Mouse (Mus musculus) layer of hippocampus, postnatal 10 days (tissue): ENCODE results near the gene Olfr433. TPM values are rescaled to one million over a fixed set of nuclear protein-coding genes. Genes with fewer than 3 reads are reported as not detected.

Experiments
- total RNA-seq, 2 experiments: library from RNA; stranded (reverse); gene quantifications; 2 replicates each; pipeline ENCODE4 v1.2.3; 2021

The Olfr433 gene
- total RNA-seq, 2 experiments from 2014 or later = not detected

Other genes with a start within 250 kb of the Olfr433 start
- not detected for gene Ifi211, start 127.7 kb upstream of the Olfr433 start, total RNA-seq
- gene Mndal, start 98.2 kb upstream of the Olfr433 start, total RNA-seq = 10 to 100 TPM; 20.4 to 21.3 TPM
- 1 to 10 TPM; 7.1 to 9.3 TPM for gene Ifi203, start 98.0 kb upstream of the Olfr433 start, total RNA-seq
- not detected for gene Ifi202b, start 58.0 kb upstream of the Olfr433 start, total RNA-seq
- gene Ifi205, start 8.9 kb upstream of the Olfr433 start, total RNA-seq = under 1 TPM in 1 of 2 experiments, not detected in 1; 0.27 TPM
- gene Olfr432, start 8.5 kb downstream of the Olfr433 start, total RNA-seq = not detected
- not detected for gene Olfr430, start 25.9 kb downstream of the Olfr433 start, total RNA-seq
- not detected for gene Olfr429, start 43.6 kb downstream of the Olfr433 start, total RNA-seq
- gene Olfr427, start 56.2 kb downstream of the Olfr433 start, total RNA-seq = not detected
- not detected for gene Olfr231, start 80.5 kb downstream of the Olfr433 start, total RNA-seq
- gene Olfr424, start 90.8 kb downstream of the Olfr433 start, total RNA-seq = not detected
- gene Olfr420, start 114.9 kb downstream of the Olfr433 start, total RNA-seq = not detected
- gene Spta1, start 132.1 kb downstream of the Olfr433 start, total RNA-seq = under 1 TPM; 0.25 to 0.29 TPM
- gene Olfr419, start 211.4 kb downstream of the Olfr433 start, total RNA-seq = not detected